Mouse (Mus musculus): ENCODE measurements around the gene S100a13. TPM values are rescaled to one million over a fixed set of nuclear protein-coding genes. Genes with fewer than 3 reads are reported as not detected.

The S100a13 gene
- polyA plus RNA-seq, 1 experiment from 2014 or later, result 43.4 TPM

- Histone ChIP-seq H3K27ac (ENCODE audit: low read length) (no peak overlapping the region), H3K4me2 (replicated peaks; ENCODE audit: low read depth, low read length) (peak overlapping the region; percentile 88; the same call in 1 of the 2 replicates), H3K4me1 (ENCODE audit: insufficient read depth, low read length) (peaks cover 22% of the 10 kb centered on the region), H3K9ac (replicated peaks; ENCODE audit: low read length) (no peak overlapping the region), H3K27me3 (ENCODE audit: insufficient read depth, low read length) (no peaks in the 10 kb centered on the region), H3K4me3 (ENCODE audit: low read length) (no peak overlapping the region), H3K36me3 (ENCODE audit: insufficient read depth, low read length) (0 out of 2 replicates have a peak, but pooled peaks cover 4% of the 10 kb centered on the region), H3K9me3 (ENCODE audit: low read length) (no peaks in the 10 kb centered on the region)
- ATAC-seq (ENCODE audit: low FRiP score, low TSS enrichment), result no peak
- WGBS, result 90% methylated on average over 4 of the region's 4 CpGs
Measured at GRCm38 (mm10) chr3:90515789-90516188, 1.6 kb downstream of the S100a13 start.

DNA sequence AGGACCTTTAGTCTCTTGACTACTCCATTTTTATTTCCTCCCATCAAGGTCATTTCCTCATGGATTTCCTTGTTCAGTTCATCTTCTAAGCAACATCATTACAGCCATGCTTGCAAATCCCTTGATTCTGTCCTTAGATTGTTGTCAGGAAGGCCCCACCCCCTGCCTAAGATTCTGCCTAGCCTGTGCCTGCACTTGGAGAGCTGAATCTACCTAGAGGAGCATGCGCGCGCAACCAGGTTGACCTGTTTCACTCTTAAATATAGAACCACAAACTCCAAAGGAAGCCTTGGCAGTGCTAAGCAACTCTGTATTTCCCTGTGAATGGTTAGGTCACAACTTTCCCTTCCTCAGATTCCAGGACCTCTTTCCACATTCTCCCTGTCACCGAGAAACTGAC, 3.5 kb downstream of the S100a13 start:
- no peak for ATAC-seq (ENCODE audit: low FRiP score, low TSS enrichment)
- no peaks in the 10 kb centered on the region for H3K27me3 ChIP-seq (ENCODE audit: insufficient read depth, low read length)
- 73% methylated on average over 4 of the region's 4 CpGs for WGBS

DNA sequence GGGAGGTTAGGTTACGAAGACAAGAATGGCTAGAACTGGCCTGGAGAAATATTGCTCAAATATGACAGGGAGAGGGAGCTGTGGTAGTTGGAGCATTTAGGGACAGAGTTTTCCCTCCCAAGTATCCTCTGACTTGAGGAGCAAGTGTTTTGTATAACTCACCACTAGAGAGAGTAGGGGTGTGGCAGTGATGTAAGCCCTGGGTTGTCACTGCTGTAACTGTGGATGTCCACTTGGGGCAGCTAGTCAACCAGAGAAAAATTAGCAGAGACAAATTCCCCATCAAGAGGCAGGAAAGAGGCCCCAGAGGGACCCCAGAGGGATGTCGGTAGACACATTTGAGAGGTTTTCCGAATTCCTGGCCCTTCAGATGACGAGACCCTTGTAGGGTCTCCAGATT, 11.2 kb downstream of the S100a13 start:
- 0 out of 2 replicates have a peak, but pooled peaks cover 4% of the 10 kb centered on the region for H3K36me3 ChIP-seq (ENCODE audit: insufficient read depth, low read length)
- WGBS, result 49% methylated on average over 4 of the region's 4 CpGs
- no peak overlapping the region for H3K9ac ChIP-seq (replicated peaks; ENCODE audit: low read length)
- H3K27ac ChIP-seq (ENCODE audit: low read length), result no peak overlapping the region
- H3K9me3 ChIP-seq (ENCODE audit: low read length), result no peaks in the 10 kb centered on the region
- no peak for ATAC-seq (ENCODE audit: low FRiP score, low TSS enrichment)
- H3K4me2 ChIP-seq (replicated peaks; ENCODE audit: low read depth, low read length), result no peak overlapping the region
- no peaks in the 10 kb centered on the region; the same call in 1 of the 2 replicates for H3K4me1 ChIP-seq (ENCODE audit: insufficient read depth, low read length)
- no peak overlapping the region for H3K4me3 ChIP-seq (ENCODE audit: low read length)
- no peaks in the 10 kb centered on the region for H3K27me3 ChIP-seq (ENCODE audit: insufficient read depth, low read length)

More for the DNA sequence above, 3.5 kb downstream of the S100a13 start:
- peaks cover 22% of the 10 kb centered on the region for H3K4me1 ChIP-seq (ENCODE audit: insufficient read depth, low read length)
- no peaks in the 10 kb centered on the region for H3K9me3 ChIP-seq (ENCODE audit: low read length)
- H3K4me3 ChIP-seq (ENCODE audit: low read length), result no peak overlapping the region
- no peaks in the 10 kb centered on the region for H3K36me3 ChIP-seq (ENCODE audit: insufficient read depth, low read length)
- no peak overlapping the region for H3K27ac ChIP-seq (ENCODE audit: low read length)
- H3K4me2 ChIP-seq (replicated peaks; ENCODE audit: low read depth, low read length), result no peak overlapping the region
- H3K9ac ChIP-seq (replicated peaks; ENCODE audit: low read length), result no peak overlapping the region

GRCm38 (mm10) chr3:90526076-90526475, 11.8 kb downstream of the S100a13 start:
- Histone ChIP-seq H3K4me1 (ENCODE audit: insufficient read depth, low read length) (no peaks in the 10 kb centered on the region; the same call in 1 of the 2 replicates), H3K9ac (replicated peaks; ENCODE audit: low read length) (no peak overlapping the region), H3K27me3 (ENCODE audit: insufficient read depth, low read length) (no peaks in the 10 kb centered on the region), H3K9me3 (ENCODE audit: low read length) (no peaks in the 10 kb centered on the region), H3K4me2 (replicated peaks; ENCODE audit: low read depth, low read length) (no peak overlapping the region), H3K4me3 (ENCODE audit: low read length) (no peak overlapping the region), H3K27ac (ENCODE audit: low read length) (no peak overlapping the region), H3K36me3 (ENCODE audit: insufficient read depth, low read length) (0 out of 2 replicates have a peak, but pooled peaks cover 4% of the 10 kb centered on the region)
- WGBS, result 76% methylated on average over 2 of the region's 2 CpGs
- no peak for ATAC-seq (ENCODE audit: low FRiP score, low TSS enrichment)

DNA sequence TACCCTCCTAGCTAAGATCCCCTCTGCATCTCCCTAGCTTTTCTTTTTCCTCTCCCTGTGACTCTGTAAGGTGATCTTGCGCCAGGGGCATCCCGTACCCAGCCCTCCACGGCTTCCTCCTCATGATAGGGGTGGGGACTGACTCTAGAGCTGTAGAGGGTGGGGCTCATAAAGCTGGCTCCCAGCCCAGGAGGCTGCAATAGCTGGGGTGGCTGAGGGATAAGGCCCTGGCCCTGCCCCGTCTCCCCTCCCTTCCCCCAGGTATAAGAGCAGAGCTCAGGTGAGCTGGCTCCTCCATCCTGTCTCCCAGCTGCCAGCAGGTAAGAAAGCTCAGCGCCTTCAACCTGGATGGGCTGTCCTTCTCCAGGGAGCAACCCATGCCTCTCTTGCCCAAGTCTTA, 12.3 kb downstream of the S100a13 start, which contains the start of gene S100a14:
Gene S100a14 (plus strand): TSS at position 277 of the 400 bp plus-strand sequence.
- ATAC-seq (ENCODE audit: low FRiP score, low TSS enrichment), result peak; percentile 71
- no peak within 1 kb of the TSS for H3K4me2 ChIP-seq (replicated peaks; ENCODE audit: low read depth, low read length)
- no peaks in the 10 kb centered on the region for H3K9me3 ChIP-seq (ENCODE audit: low read length)
- 0 out of 2 replicates have a peak, but pooled peaks cover 4% of the 10 kb centered on the region for H3K36me3 ChIP-seq (ENCODE audit: insufficient read depth, low read length)
- no peaks in the 10 kb centered on the region; the same call in 1 of the 2 replicates for H3K4me1 ChIP-seq (ENCODE audit: insufficient read depth, low read length)
- H3K27me3 ChIP-seq (ENCODE audit: insufficient read depth, low read length), result no peaks in the 10 kb centered on the region
- 50% methylated on average over 5 of the region's 5 CpGs for WGBS
- no peak within 1 kb of the TSS for H3K4me3 ChIP-seq (ENCODE audit: low read length)
- no peak within 1 kb of the TSS for H3K27ac ChIP-seq (ENCODE audit: low read length)
- H3K9ac ChIP-seq (replicated peaks; ENCODE audit: low read length), result no peak within 1 kb of the TSS

DNA sequence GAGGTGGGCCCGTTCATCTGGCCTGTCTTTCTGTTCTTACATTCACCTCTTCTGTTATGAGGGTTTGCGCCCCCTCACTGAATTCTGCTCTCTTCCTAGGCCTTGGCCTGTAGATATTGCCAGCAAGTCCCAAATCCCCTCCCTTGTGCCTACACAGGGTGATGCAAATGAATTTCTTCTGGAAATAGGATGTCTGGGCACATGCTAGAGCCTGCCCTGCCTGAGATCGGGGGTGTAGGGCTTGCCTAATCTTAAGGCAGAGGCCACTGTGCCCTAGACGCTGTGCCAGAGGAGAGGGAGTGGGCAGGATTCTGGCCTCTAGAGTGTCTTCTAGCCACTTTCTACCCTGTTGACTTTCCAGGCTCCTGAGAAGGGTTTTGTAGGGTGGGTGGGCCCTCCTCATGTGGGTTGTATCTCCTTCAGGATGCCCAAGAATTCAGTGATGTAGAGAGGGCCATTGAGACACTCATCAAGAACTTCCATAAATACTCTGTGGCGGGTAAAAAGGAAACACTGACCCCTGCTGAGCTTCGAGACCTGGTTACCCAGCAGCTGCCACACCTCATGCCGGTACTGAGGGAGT, 13.1 kb downstream of the S100a13 start:
- ATAC-seq (ENCODE audit: low FRiP score, low TSS enrichment), result no peak
- H3K9me3 ChIP-seq (ENCODE audit: low read length), result no peaks in the 10 kb centered on the region
- H3K4me2 ChIP-seq (replicated peaks; ENCODE audit: low read depth, low read length), result no peak overlapping the region
- no peak overlapping the region for H3K27ac ChIP-seq (ENCODE audit: low read length)
- 0 out of 2 replicates have a peak, but pooled peaks cover 4% of the 10 kb centered on the region for H3K36me3 ChIP-seq (ENCODE audit: insufficient read depth, low read length)
- H3K4me3 ChIP-seq (ENCODE audit: low read length), result no peak overlapping the region
- H3K27me3 ChIP-seq (ENCODE audit: insufficient read depth, low read length), result no peaks in the 10 kb centered on the region
- no peaks in the 10 kb centered on the region; the same call in 1 of the 2 replicates for H3K4me1 ChIP-seq (ENCODE audit: insufficient read depth, low read length)
- no peak overlapping the region for H3K9ac ChIP-seq (replicated peaks; ENCODE audit: low read length)
- 88% methylated on average over 7 of the region's 7 CpGs for WGBS

GRCm38 (mm10) chr3:90531713-90532112, 17.5 kb downstream of the S100a13 start:
- ATAC-seq (ENCODE audit: low FRiP score, low TSS enrichment), result no peak
- WGBS, result 61% methylated on average over 5 of the region's 5 CpGs
- H3K4me3 ChIP-seq (ENCODE audit: low read length), result no peak overlapping the region
- no peak overlapping the region for H3K27ac ChIP-seq (ENCODE audit: low read length)
- H3K27me3 ChIP-seq (ENCODE audit: insufficient read depth, low read length), result no peaks in the 10 kb centered on the region
- H3K9me3 ChIP-seq (ENCODE audit: low read length), result no peaks in the 10 kb centered on the region
- no peak overlapping the region for H3K4me2 ChIP-seq (replicated peaks; ENCODE audit: low read depth, low read length)
- H3K9ac ChIP-seq (replicated peaks; ENCODE audit: low read length), result no peak overlapping the region
- no peaks in the 10 kb centered on the region for H3K36me3 ChIP-seq (ENCODE audit: insufficient read depth, low read length)
- H3K4me1 ChIP-seq (ENCODE audit: insufficient read depth, low read length), result peaks cover under 1% of the 10 kb centered on the region; the same call in 1 of the 2 replicates

DNA sequence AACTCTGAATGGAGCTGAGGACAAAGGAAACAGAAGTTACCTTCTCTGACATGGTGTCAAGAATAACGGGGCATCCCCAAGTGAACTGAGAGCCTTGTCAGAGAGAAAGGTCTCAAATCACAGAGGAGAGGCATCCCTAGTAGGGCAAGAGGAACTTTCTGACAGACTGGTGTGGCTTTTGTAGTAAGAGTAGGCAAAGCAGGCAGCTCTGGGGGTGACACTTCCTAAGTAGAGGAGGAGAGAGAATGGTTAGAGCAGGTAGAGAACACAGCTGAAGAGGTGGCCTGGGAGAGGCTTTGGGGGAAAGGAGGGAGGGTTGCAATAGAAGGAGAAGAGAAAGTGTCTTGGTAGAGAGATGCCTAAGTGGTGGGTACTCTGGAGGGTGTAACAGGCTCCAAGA, 21.2 kb downstream of the S100a13 start:
- no peak for ATAC-seq (ENCODE audit: low FRiP score, low TSS enrichment)
- WGBS, result 67% methylated on average over 1 of the region's 1 CpGs
- peaks cover 24% of the 10 kb centered on the region for H3K4me1 ChIP-seq (ENCODE audit: insufficient read depth, low read length)
- no peak overlapping the region for H3K27ac ChIP-seq (ENCODE audit: low read length)
- H3K4me3 ChIP-seq (ENCODE audit: low read length), result no peak overlapping the region
- H3K36me3 ChIP-seq (ENCODE audit: insufficient read depth, low read length), result no peaks in the 10 kb centered on the region
- no peak overlapping the region for H3K4me2 ChIP-seq (replicated peaks; ENCODE audit: low read depth, low read length)
- H3K9ac ChIP-seq (replicated peaks; ENCODE audit: low read length), result no peak overlapping the region
- H3K9me3 ChIP-seq (ENCODE audit: low read length), result no peaks in the 10 kb centered on the region
- H3K27me3 ChIP-seq (ENCODE audit: insufficient read depth, low read length), result no peaks in the 10 kb centered on the region

- Histone ChIP-seq H3K27me3 (ENCODE audit: insufficient read depth, low read length) (no peaks in the 10 kb centered on the region), H3K36me3 (ENCODE audit: insufficient read depth, low read length) (no peaks in the 10 kb centered on the region), H3K4me3 (ENCODE audit: low read length) (peak within 1 kb of the TSS; percentile 41), H3K9ac (replicated peaks; ENCODE audit: low read length) (peak within 1 kb of the TSS; percentile 69), H3K27ac (ENCODE audit: low read length) (peak within 1 kb of the TSS; percentile 96), H3K9me3 (ENCODE audit: low read length) (no peaks in the 10 kb centered on the region), H3K4me2 (replicated peaks; ENCODE audit: low read depth, low read length) (peak within 1 kb of the TSS; percentile 48), H3K4me1 (ENCODE audit: insufficient read depth, low read length) (peaks cover 33% of the 10 kb centered on the region)
- 35% methylated on average over 10 of the region's 10 CpGs for WGBS
- ATAC-seq (ENCODE audit: low FRiP score, low TSS enrichment), result peak; percentile 93
Measured at GRCm38 (mm10) chr3:90537141-90537904, 23.1 kb downstream of the S100a13 start, which contains the start of gene S100a16. S100a16 (plus strand) TSS chr3:90537254.

DNA sequence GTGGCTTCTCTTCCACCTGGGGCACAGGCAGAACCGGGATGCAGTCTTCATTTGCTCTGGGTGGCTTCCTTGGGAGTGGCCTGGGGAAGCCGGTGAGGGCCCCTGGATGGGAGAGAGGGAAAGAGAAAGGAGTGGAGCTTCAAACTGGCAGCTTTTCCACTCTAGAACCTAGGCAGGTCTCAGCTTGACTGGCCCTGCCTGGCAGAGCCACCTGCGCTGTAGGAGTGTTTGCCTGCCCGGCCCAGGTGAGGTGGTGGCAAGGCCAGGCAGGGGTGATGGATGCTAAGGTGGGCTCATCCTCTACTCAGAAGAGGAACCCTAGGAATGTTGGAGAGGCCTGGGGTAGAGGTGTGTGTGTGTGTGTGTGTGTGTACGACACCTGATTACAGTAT, 23.7 kb downstream of the S100a13 start:
- Histone ChIP-seq H3K4me2 (replicated peaks; ENCODE audit: low read depth, low read length) (peak overlapping the region; percentile 48), H3K9ac (replicated peaks; ENCODE audit: low read length) (peak overlapping the region; percentile 69), H3K36me3 (ENCODE audit: insufficient read depth, low read length) (no peaks in the 10 kb centered on the region), H3K27ac (ENCODE audit: low read length) (peak overlapping the region; percentile 96), H3K4me3 (ENCODE audit: low read length) (peak overlapping the region; percentile 41), H3K27me3 (ENCODE audit: insufficient read depth, low read length) (no peaks in the 10 kb centered on the region), H3K9me3 (ENCODE audit: low read length) (no peaks in the 10 kb centered on the region), H3K4me1 (ENCODE audit: insufficient read depth, low read length) (peaks cover 36% of the 10 kb centered on the region)
- no peak for ATAC-seq (ENCODE audit: low FRiP score, low TSS enrichment)
- WGBS, result 66% methylated on average over 5 of the region's 5 CpGs
